Comparison of ENCODE assay signal across 9 mouse cellular contexts in genomic region chr19:4425610-4426366, GRCm38 (mm10). TPM values are rescaled to one million over a fixed set of nuclear protein-coding genes. Genes with fewer than 3 reads are reported as not detected.
DNase-seq lines count a peak whose midpoint lies in the region; ATAC-seq and TF ChIP-seq lines count a peak whose summit lies in the region.
"Had no signal": no experiment of that assay in that cellular context is flagged by ENCODE, and none has a peak within 500 bp of the region (broad histone marks: within the 10 kb centered on the region; RNA-seq: fewer than 3 reads in every experiment).

No protein-coding gene starts in this region.

- peak; percentile 43 for DNase-seq in gastrocnemius, postnatal 10 days
- no peak for DNase-seq in gastrocnemius, postnatal 4 days (ENCODE audit: low spot score in 2 of 2)
- DNase-seq in testis, postnatal 14 days (ENCODE audit: low spot score): no peak
- no peak for DNase-seq in left cerebral cortex, adult 9 months (ENCODE audit: low spot score in 2 of 2)
- no peak for DNase-seq in urinary bladder, adult 18-20 months (ENCODE audit: low spot score in 2 of 2)

- no peaks in the 10 kb centered on the region for H3K27me3 ChIP-seq in testis, adult 2 months (ENCODE audit: control insufficient read depth, insufficient read depth, low read length)
- no peaks in the 10 kb centered on the region for H3K27me3 ChIP-seq in lung, embryonic 16.5 days (ENCODE audit: control insufficient read depth, insufficient read depth, low read depth, low read length)
- H3K27me3 ChIP-seq: limb, embryonic 13.5 days had no signal

- ATAC-seq in lung, embryonic 16.5 days (ENCODE audit: low read depth): peak; percentile 57; the same call in 1 of the 2 replicates

- no peaks in the 10 kb centered on the region for H3K36me3 ChIP-seq in testis, adult 2 months (ENCODE audit: control insufficient read depth, insufficient read depth, low read length)
- peaks cover 20% of the 10 kb centered on the region for H3K36me3 ChIP-seq in lung, embryonic 16.5 days (ENCODE audit: control insufficient read depth, insufficient read depth, low read length)

- TF ChIP-seq POLR2A in testis, adult 2 months (IDR thresholded peaks at IDR 0.05; ENCODE audit: control insufficient read depth, low read depth, low read length): no peak
- TF ChIP-seq POLR2A in cortical plate, adult 2 months (IDR thresholded peaks at IDR 0.05; ENCODE audit: extremely low read depth, insufficient read depth, low read length): no peak

- peaks cover 2% of the 10 kb centered on the region; the same call in 1 of the 2 replicates for H3K4me1 ChIP-seq in testis, adult 2 months (ENCODE audit: control insufficient read depth, insufficient read depth, low read length)
- H3K4me1 ChIP-seq in cortical plate, adult 2 months (ENCODE audit: control insufficient read depth, insufficient read depth, low read length): no peaks in the 10 kb centered on the region
- H3K4me1 ChIP-seq in lung, embryonic 16.5 days (replicated peaks; ENCODE audit: control insufficient read depth, insufficient read depth, low read length): no peaks in the 10 kb centered on the region
- H3K4me1 ChIP-seq: limb, embryonic 13.5 days had no signal

- no peak overlapping the region for H3K9ac ChIP-seq in lung, embryonic 16.5 days (ENCODE audit: low read length)
- H3K9ac ChIP-seq: limb, embryonic 13.5 days had no signal

- peak; percentile 55; the same call in 1 of the 2 replicates for TF ChIP-seq CTCF in testis, adult 2 months (IDR thresholded peaks at IDR 0.05; ENCODE audit: control insufficient read depth, insufficient read depth, insufficient replicate concordance, low read depth, low read length)
- peak; percentile 37; the same call in 1 of the 2 replicates for TF ChIP-seq CTCF in cortical plate, adult 2 months (IDR thresholded peaks at IDR 0.05; ENCODE audit: extremely low read depth, insufficient read depth, low read length)

- WGBS in lung, embryonic 16.5 days: 75% methylated on average over 19 of the region's 19 CpGs

- no peak overlapping the region for H3K4me2 ChIP-seq in lung, embryonic 16.5 days (ENCODE audit: low read depth, low read length)
- H3K4me2 ChIP-seq: limb, embryonic 13.5 days had no signal

- no peaks in the 10 kb centered on the region for H3K9me3 ChIP-seq in lung, embryonic 16.5 days (ENCODE audit: control insufficient read depth, low read length)

- H3K4me3 ChIP-seq in testis, adult 2 months (ENCODE audit: control insufficient read depth, low read depth, low read length): no peak overlapping the region
- H3K4me3 ChIP-seq in cortical plate, adult 2 months (ENCODE audit: insufficient read depth, low read length): no peak overlapping the region
- no peak overlapping the region for H3K4me3 ChIP-seq in lung, embryonic 16.5 days (ENCODE audit: low read length)
- H3K4me3 ChIP-seq: limb, embryonic 13.5 days had no signal

- no peak overlapping the region for H3K27ac ChIP-seq in testis, adult 2 months (ENCODE audit: control insufficient read depth, insufficient read depth, low read depth, low read length)
- no peak overlapping the region for H3K27ac ChIP-seq in cortical plate, adult 2 months (ENCODE audit: insufficient read depth, low read length)
- H3K27ac ChIP-seq in lung, embryonic 16.5 days (ENCODE audit: low read length): no peak overlapping the region
- H3K27ac ChIP-seq: limb, embryonic 13.5 days had no signal

RNA-seq across cellular contexts. Expression of gene Rhod, which starts 13.4 kb away (rescaled TPM):
- 1 to 10 TPM; 1.4 to 3.5 TPM for total RNA-seq in gastrocnemius, postnatal 10 days (2021)
- 1 to 10 TPM; 4.4 to 5.2 TPM for total RNA-seq in gastrocnemius, postnatal 4 days (2021)
- polyA plus RNA-seq in testis, adult 2 months (2012; rRNA removed): 8.9 and 9.3 TPM in 2 replicates
- 1.3 TPM in 2 replicates for polyA plus RNA-seq in cortical plate, adult 2 months (2012; rRNA removed)
- polyA plus RNA-seq in lung, embryonic 16.5 days (2015; fragmentation: Nextera tagmentation; extraction: Ambion mirVana): 32.5 and 34.9 TPM in 2 replicates

RNA-seq across cellular contexts. Expression of gene Kdm2a, which starts 27.7 kb away (rescaled TPM):
- 10 to 100 TPM; 37.8 to 51.9 TPM for total RNA-seq in gastrocnemius, postnatal 10 days (2021)
- 10 to 100 TPM; 50.9 to 66.8 TPM for total RNA-seq in gastrocnemius, postnatal 4 days (2021)
- 46.0 and 48.5 TPM in 2 replicates for polyA plus RNA-seq in testis, adult 2 months (2012; rRNA removed)
- polyA plus RNA-seq in cortical plate, adult 2 months (2012; rRNA removed): 66.1 and 66.2 TPM in 2 replicates
- 35.1 and 42.9 TPM in 2 replicates for polyA plus RNA-seq in lung, embryonic 16.5 days (2015; fragmentation: Nextera tagmentation; extraction: Ambion mirVana)

RNA-seq across cellular contexts. Expression of gene Syt12, which starts 51.5 kb away (rescaled TPM):
- 1 to 10 TPM; 1.2 to 1.7 TPM for total RNA-seq in gastrocnemius, postnatal 10 days (2021)
- total RNA-seq in gastrocnemius, postnatal 4 days (2021): 1 to 10 TPM in 1 of 2 experiments, under 1 TPM in 1; 0.86 to 1.0 TPM
- 0.79 and 1.6 TPM in 2 replicates for polyA plus RNA-seq in testis, adult 2 months (2012; rRNA removed)
- polyA plus RNA-seq in cortical plate, adult 2 months (2012; rRNA removed): 24.6 and 26.4 TPM in 2 replicates
- 1.2 and 1.6 TPM in 2 replicates for polyA plus RNA-seq in lung, embryonic 16.5 days (2015; fragmentation: Nextera tagmentation; extraction: Ambion mirVana)
